Mouse (Mus musculus) heart, embryonic 16.5 days (tissue): Measurements from ENCODE around the gene Slc2a5. TPM values are rescaled to one million over a fixed set of nuclear protein-coding genes. Genes with fewer than 3 reads are reported as not detected.

Experiments used
- ATAC-seq: fragments of 200-750 bp; cut with Nextera tagmentation; replicated peaks from 2 replicates; pipeline ENCODE4 v1.8.0; 2017; ENCODE audit warnings: moderate number of reproducible peaks; ENCODE audit not compliant: insufficient read depth, low FRiP score; ENCODE audit errors: extremely low read depth
- H3K27ac ChIP-seq: fragments of 300-500 bp; sonication (generic); 2 replicates; pipeline ENCODE4 v1.5.1; 2014; ENCODE audit warnings: mild to moderate bottlenecking, low read length, control low read depth, moderate library complexity
- H3K27me3 ChIP-seq: fragments of 300-500 bp; sonication (generic); 2 replicates; pipeline ENCODE4 v1.6.1; 2014; ENCODE audit warnings: low read length, mixed read lengths; ENCODE audit not compliant: control insufficient read depth, insufficient read depth
- H3K36me3 ChIP-seq: fragments of 300-500 bp; sonication (generic); 2 replicates; pipeline ENCODE4 v1.6.1; 2014; ENCODE audit not compliant: control insufficient read depth, insufficient read depth
- H3K4me1 ChIP-seq: fragments of 300-500 bp; sonication (generic); 2 replicates; pipeline ENCODE4 v1.6.1; 2014; ENCODE audit warnings: low read length, mixed read lengths; ENCODE audit not compliant: control insufficient read depth, insufficient read depth
- H3K4me2 ChIP-seq: fragments of 300-500 bp; sonication (generic); 2 replicates; pipeline ENCODE4 v1.6.1; 2014; ENCODE audit warnings: low read depth, mild to moderate bottlenecking, control low read depth, low read length
- H3K4me3 ChIP-seq: fragments of 300-500 bp; sonication (generic); 2 replicates; pipeline ENCODE4 v1.5.1; 2014; ENCODE audit warnings: mild to moderate bottlenecking, control low read depth, low read length
- H3K9ac ChIP-seq: fragments of 300-500 bp; sonication (generic); 2 replicates; pipeline ENCODE4 v1.6.1; 2014; ENCODE audit warnings: low read length, control low read depth
- H3K9me3 ChIP-seq: fragments of 300-500 bp; sonication (generic); replicated peaks from 2 replicates; pipeline ENCODE4 v1.6.1; 2016; ENCODE audit warnings: low read length; ENCODE audit not compliant: control insufficient read depth
- WGBS: fragments of 180-500 bp; shearing (Covaris S2); extraction: QIAGEN DNeasy Blood & Tissue Kit; methylation state at CpG from one replicate; pipeline ENCODE4 v1.1.7; 2014; 5-methylcytosine and 5-hydroxymethylcytosine counted together
- polyA plus RNA-seq: library from polyadenylated mRNA; unstranded; fragments of >200 nt; fragmentation: Nextera tagmentation; extraction: Ambion mirVana; gene quantifications from 2 replicates; pipeline ENCODE4 v1.2.1, GENCODE M21; 2015

The Slc2a5 gene
- polyA plus RNA-seq, 1 experiment from 2014 or later = 0.77 TPM

GRCm38 (mm10) chr4:150112867-150113266, 6.2 kb upstream of the Slc2a5 start:
- no peak for ATAC-seq
- H3K27ac ChIP-seq = no peak overlapping the region
- WGBS = 7% methylated on average over 15 of the region's 15 CpGs

GRCm38 (mm10) chr4:150114505-150115061, 4.5 kb upstream of the Slc2a5 start:
- no peaks in the 10 kb centered on the region for H3K27me3 ChIP-seq
- WGBS = 86% methylated on average over 26 of the region's 26 CpGs

More at GRCm38 (mm10) chr4:150112867-150113266, 6.2 kb upstream of the Slc2a5 start:
- no peak overlapping the region for H3K4me2 ChIP-seq
- H3K4me1 ChIP-seq = peaks cover 3% of the 10 kb centered on the region; the same call in 1 of the 2 replicates
- H3K36me3 ChIP-seq = no peaks in the 10 kb centered on the region
- no peak overlapping the region for H3K4me3 ChIP-seq
- H3K9ac ChIP-seq = no peak overlapping the region
- H3K9me3 ChIP-seq = no peaks in the 10 kb centered on the region
- no peaks in the 10 kb centered on the region for H3K27me3 ChIP-seq

GRCm38 (mm10) chr4:150117311-150117710, 1.8 kb upstream of the Slc2a5 start:
- H3K9me3 ChIP-seq = no peaks in the 10 kb centered on the region
- H3K27ac ChIP-seq = no peak overlapping the region
- no peak overlapping the region for H3K9ac ChIP-seq
- H3K4me2 ChIP-seq = no peak overlapping the region
- 0 out of 2 replicates have a peak, but pooled peaks cover 3% of the 10 kb centered on the region for H3K4me1 ChIP-seq
- no peak overlapping the region for H3K4me3 ChIP-seq
- no peaks in the 10 kb centered on the region for H3K36me3 ChIP-seq
- no peak for ATAC-seq
- 0 out of 2 replicates have a peak, but pooled peaks cover 3% of the 10 kb centered on the region for H3K27me3 ChIP-seq
- WGBS = 35% methylated on average over 5 of the region's 5 CpGs

More at GRCm38 (mm10) chr4:150114505-150115061, 4.5 kb upstream of the Slc2a5 start:
- H3K27ac ChIP-seq = no peak overlapping the region
- no peak overlapping the region for H3K4me2 ChIP-seq
- no peaks in the 10 kb centered on the region for H3K36me3 ChIP-seq
- no peak overlapping the region for H3K9ac ChIP-seq
- no peaks in the 10 kb centered on the region for H3K9me3 ChIP-seq
- no peak for ATAC-seq
- no peak overlapping the region for H3K4me3 ChIP-seq
- peaks cover 3% of the 10 kb centered on the region; the same call in 1 of the 2 replicates for H3K4me1 ChIP-seq

- WGBS = 70% methylated on average over 6 of the region's 6 CpGs
- Histone ChIP-seq H3K9ac (no peak overlapping the region), H3K4me2 (no peak overlapping the region), H3K4me1 (0 out of 2 replicates have a peak, but pooled peaks cover 3% of the 10 kb centered on the region), H3K36me3 (no peaks in the 10 kb centered on the region), H3K27ac (no peak overlapping the region), H3K9me3 (no peaks in the 10 kb centered on the region), H3K27me3 (0 out of 2 replicates have a peak, but pooled peaks cover 3% of the 10 kb centered on the region), H3K4me3 (no peak overlapping the region)
- ATAC-seq = no peak
These were observed 920 bp upstream of the Slc2a5 start for GRCm38 (mm10) chr4:150118163-150118562.

- peak overlapping the region; percentile 30; the same call in 1 of the 2 replicates for H3K9ac ChIP-seq
- H3K4me2 ChIP-seq = peak overlapping the region; percentile 52
- H3K27ac ChIP-seq = no peak overlapping the region
- 0 out of 2 replicates have a peak, but pooled peaks cover 3% of the 10 kb centered on the region for H3K27me3 ChIP-seq
- H3K4me3 ChIP-seq = no peak overlapping the region
- 53% methylated on average over 14 of the region's 14 CpGs for WGBS
- ATAC-seq = no peak
- no peaks in the 10 kb centered on the region for H3K36me3 ChIP-seq
- 0 out of 2 replicates have a peak, but pooled peaks cover 3% of the 10 kb centered on the region for H3K4me1 ChIP-seq
- no peaks in the 10 kb centered on the region for H3K9me3 ChIP-seq
These were observed 557 bp downstream of the Slc2a5 start for GRCm38 (mm10) chr4:150119640-150120039.

GRCm38 (mm10) chr4:150120173-150120833, 1.2 kb downstream of the Slc2a5 start:
- Histone ChIP-seq H3K27ac (no peak overlapping the region), H3K9me3 (no peaks in the 10 kb centered on the region), H3K36me3 (no peaks in the 10 kb centered on the region), H3K9ac (no peak overlapping the region), H3K4me1 (0 out of 2 replicates have a peak, but pooled peaks cover 3% of the 10 kb centered on the region), H3K27me3 (0 out of 2 replicates have a peak, but pooled peaks cover 3% of the 10 kb centered on the region), H3K4me3 (no peak overlapping the region), H3K4me2 (no peak overlapping the region)
- no peak for ATAC-seq
- WGBS = 39% methylated on average over 15 of the region's 15 CpGs

- H3K36me3 ChIP-seq = no peaks in the 10 kb centered on the region
- no peak overlapping the region for H3K9ac ChIP-seq
- no peak overlapping the region for H3K27ac ChIP-seq
- H3K4me1 ChIP-seq = 0 out of 2 replicates have a peak, but pooled peaks cover 3% of the 10 kb centered on the region
- no peak overlapping the region for H3K4me2 ChIP-seq
- 72% methylated on average over 8 of the region's 8 CpGs for WGBS
- no peak overlapping the region for H3K4me3 ChIP-seq
- H3K9me3 ChIP-seq = no peaks in the 10 kb centered on the region
- 0 out of 2 replicates have a peak, but pooled peaks cover 3% of the 10 kb centered on the region for H3K27me3 ChIP-seq
- no peak for ATAC-seq
These were observed 2.3 kb downstream of the Slc2a5 start for GRCm38 (mm10) chr4:150121430-150121829.

GRCm38 (mm10) chr4:150122476-150122875, 3.4 kb downstream of the Slc2a5 start:
- Histone ChIP-seq H3K4me1 (0 out of 2 replicates have a peak, but pooled peaks cover 3% of the 10 kb centered on the region), H3K4me3 (no peak overlapping the region), H3K9ac (no peak overlapping the region), H3K9me3 (no peaks in the 10 kb centered on the region), H3K27me3 (0 out of 2 replicates have a peak, but pooled peaks cover 3% of the 10 kb centered on the region), H3K27ac (no peak overlapping the region), H3K36me3 (no peaks in the 10 kb centered on the region), H3K4me2 (no peak overlapping the region)
- no peak for ATAC-seq
- 39% methylated on average over 3 of the region's 3 CpGs for WGBS

GRCm38 (mm10) chr4:150126373-150126772, 7.3 kb downstream of the Slc2a5 start:
- ATAC-seq = no peak
- Histone ChIP-seq H3K4me1 (no peaks in the 10 kb centered on the region; the same call in 1 of the 2 replicates), H3K27ac (no peak overlapping the region), H3K4me2 (no peak overlapping the region), H3K9ac (no peak overlapping the region), H3K36me3 (no peaks in the 10 kb centered on the region), H3K9me3 (no peaks in the 10 kb centered on the region), H3K27me3 (0 out of 2 replicates have a peak, but pooled peaks cover 3% of the 10 kb centered on the region), H3K4me3 (no peak overlapping the region)
- 80% methylated on average over 5 of the region's 5 CpGs for WGBS
